Mouse (Mus musculus): Measurements from ENCODE around the gene Rab19.

The Rab19 gene

GRCm38 (mm10) chr6:39379749-39380148, 1.2 kb upstream of the Rab19 start:
- DNase-seq = peak; percentile 66

DNA sequence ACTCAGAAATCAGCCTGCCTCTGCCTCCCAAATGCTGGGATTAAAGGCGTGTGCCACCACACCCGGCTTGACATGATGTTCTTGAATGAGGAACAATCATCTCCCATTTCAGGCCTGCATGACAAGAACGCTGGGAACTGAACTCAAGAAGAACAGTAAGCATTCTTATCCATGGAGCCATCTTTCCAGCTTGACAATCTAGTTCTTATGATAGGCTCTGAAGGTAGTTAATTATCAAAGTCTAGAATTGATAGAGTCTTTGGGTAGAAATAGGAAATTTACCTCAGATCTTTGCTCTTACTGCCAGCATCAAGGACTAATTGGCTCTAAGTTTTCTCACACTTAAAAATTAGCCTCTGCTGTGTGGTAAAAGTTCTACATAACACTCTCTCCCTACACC, 699 bp upstream of the Rab19 start:
- DNase-seq = no peak

GRCm38 (mm10) chr6:39389988-39390387, 9.0 kb downstream of the Rab19 start:
- no peak for DNase-seq

DNA sequence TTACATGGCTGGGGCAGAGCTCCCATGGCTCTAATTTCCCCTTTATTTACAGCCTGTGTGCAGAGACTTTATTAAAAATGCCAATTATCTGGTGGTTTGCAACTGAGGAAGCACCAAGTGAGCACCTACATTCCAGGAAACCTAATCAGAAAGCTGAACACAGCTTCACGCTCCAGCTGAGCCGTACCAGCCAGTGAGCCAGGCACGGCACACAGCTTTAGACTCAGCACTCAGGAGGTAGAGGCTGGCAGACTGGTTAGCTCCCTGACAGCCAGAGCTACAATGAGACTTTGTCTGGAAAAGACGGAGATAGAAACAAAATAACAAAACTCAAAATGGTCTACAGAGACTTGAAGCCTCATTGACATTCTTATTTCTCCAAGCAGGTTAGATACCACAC, 14.5 kb downstream of the Rab19 start:
- no peak for DNase-seq

GRCm38 (mm10) chr6:39395916-39396315, 14.9 kb downstream of the Rab19 start:
- no peak for DNase-seq

DNA sequence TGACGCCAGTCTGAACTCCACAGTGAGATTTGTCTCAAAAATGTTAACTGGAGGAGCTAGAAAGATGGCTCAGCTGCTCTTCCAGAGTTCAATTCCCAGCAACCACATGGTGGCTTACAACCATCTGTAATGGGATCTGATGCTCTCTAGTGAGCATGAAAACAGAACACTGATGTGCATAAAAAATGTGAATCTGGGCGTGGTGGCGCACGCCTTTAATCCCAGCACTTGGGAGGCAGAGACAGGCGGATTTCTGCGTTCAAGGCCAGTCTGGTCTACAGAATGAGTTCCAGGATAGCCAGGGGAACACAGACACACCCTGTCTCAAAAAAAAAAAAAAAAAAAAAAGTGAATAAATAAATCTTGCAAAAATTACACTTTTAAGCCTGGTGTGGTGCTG, 16.1 kb downstream of the Rab19 start:
- no peak for DNase-seq

DNA sequence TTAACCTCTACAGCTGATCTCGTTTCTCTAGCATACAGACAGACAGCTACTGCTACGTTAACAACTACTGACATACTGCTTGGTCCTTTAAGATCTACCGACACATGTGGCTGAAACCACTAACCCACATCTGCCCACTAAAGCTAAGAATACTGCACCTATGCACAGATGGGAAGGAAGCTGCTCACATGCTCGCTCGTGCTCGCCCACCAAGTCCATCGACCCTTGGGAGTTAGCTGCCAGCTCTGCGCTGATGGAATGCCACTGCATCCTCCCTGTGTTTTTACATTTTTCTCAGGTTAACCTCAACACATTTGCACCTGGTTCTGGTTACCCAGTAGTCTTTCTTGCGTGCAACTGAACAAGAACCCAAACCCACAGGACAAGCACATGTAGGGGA, 17.4 kb downstream of the Rab19 start:
- no peak for DNase-seq

- peak; percentile 63 for DNase-seq
Observed at GRCm38 (mm10) chr6:39400343-39400742, 19.4 kb downstream of the Rab19 start.

- peak; percentile 32 for DNase-seq
Observed at GRCm38 (mm10) chr6:39403136-39403535, 22.2 kb downstream of the Rab19 start.

- no peak for DNase-seq
Observed at GRCm38 (mm10) chr6:39406480-39406879, 25.5 kb downstream of the Rab19 start.

DNA sequence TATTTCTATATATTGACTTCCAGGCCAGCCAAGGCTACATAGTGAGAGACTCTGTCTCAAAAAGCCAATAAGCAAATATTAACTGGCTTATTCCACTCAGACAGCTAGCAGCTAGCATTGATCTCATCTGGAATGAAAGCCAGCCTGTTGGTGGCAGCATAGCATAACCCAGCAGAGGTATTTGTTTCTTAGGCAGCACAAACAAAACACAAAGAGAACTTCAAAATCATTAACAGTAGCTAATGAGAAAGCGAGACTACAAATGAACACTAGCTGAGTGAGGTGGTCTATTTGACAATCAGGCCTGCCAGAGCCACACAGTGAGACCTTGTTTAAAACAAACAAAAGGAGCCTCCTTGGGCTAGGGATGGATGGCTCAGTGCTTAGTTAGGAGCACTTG, 33.1 kb downstream of the Rab19 start:
- DNase-seq = no peak

- DNase-seq = peak; percentile 86
Observed at GRCm38 (mm10) chr6:39415762-39416161, 34.8 kb downstream of the Rab19 start.

- peak; percentile 13 for DNase-seq
Observed at GRCm38 (mm10) chr6:39416654-39417053, 35.7 kb downstream of the Rab19 start.

DNA sequence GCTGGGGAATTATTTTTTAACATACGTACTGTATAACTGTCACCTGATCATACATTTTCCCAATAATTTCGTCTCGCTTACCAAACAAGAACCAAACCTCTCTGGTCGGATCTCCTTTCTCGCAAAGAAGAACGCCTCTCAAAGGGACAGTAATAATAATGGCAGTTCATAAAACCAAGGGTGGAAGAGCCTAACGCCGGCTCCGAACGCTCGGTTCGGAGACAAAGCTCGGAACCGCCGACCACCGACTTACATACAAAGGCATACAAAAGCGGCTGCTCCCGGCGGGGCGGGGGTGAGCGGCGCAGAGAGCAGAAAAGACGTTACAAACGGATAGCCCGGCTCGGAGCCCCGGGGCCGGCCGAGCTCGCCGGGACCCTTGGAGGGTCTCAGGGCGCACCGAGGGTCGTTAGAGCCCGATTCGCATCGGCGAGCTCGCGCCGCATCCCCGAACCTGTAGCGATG, 38.4 kb downstream of the Rab19 start:
- peak; percentile 35 for DNase-seq

- peak; percentile 86 for DNase-seq
Observed at GRCm38 (mm10) chr6:39419851-39420721, 39.1 kb downstream of the Rab19 start, which contains the start of gene Mkrn1. Mkrn1 (minus strand) TSS chr6:39420462.

DNA sequence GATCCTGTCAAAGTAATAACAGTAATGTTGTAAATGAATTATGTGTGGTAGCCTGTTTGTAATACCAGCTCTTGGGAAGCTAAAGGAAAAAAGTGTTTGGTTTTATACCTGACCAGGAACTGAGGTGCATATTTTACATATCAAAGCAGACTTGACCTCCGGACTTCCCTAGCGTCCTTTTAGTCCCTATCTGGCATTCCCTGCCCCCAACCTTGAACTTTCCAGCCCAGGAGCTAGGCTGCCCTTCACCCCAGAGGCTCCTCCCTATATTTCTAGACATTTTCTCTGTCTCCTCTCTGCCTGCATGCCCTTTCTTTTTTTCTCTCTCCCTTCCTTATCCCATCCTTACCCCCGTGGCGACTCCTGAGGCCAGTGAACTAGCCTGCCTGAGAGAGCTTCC, 39.9 kb downstream of the Rab19 start:
- DNase-seq = no peak

- DNase-seq = no peak
Observed at GRCm38 (mm10) chr6:39423130-39423551, 42.2 kb downstream of the Rab19 start.

DNA sequence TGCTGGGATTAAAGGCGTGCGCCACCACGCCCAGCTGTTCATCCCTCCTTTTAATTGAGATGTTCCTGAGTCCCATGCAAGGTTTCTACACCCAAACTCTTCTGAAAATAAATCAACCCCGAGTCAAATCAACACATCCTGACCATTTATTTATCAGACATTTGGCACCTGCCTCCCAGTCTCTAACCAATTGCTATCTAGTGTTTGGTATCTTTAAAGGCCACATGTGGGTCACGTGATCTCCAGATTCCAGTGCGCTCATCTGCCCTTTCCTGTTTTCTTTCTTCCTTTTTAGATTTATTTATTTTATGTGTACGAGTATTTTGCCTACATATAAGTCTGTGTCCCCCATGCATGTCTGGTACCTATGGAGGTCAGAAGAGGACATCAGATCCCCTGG, 42.7 kb downstream of the Rab19 start:
- no peak for DNase-seq

GRCm38 (mm10) chr6:39425181-39425580, 44.2 kb downstream of the Rab19 start:
- no peak for DNase-seq

GRCm38 (mm10) chr6:39426725-39427124, 45.8 kb downstream of the Rab19 start:
- DNase-seq = no peak

- DNase-seq = no peak
Observed at GRCm38 (mm10) chr6:39427276-39428003, 46.5 kb downstream of the Rab19 start.

DNA sequence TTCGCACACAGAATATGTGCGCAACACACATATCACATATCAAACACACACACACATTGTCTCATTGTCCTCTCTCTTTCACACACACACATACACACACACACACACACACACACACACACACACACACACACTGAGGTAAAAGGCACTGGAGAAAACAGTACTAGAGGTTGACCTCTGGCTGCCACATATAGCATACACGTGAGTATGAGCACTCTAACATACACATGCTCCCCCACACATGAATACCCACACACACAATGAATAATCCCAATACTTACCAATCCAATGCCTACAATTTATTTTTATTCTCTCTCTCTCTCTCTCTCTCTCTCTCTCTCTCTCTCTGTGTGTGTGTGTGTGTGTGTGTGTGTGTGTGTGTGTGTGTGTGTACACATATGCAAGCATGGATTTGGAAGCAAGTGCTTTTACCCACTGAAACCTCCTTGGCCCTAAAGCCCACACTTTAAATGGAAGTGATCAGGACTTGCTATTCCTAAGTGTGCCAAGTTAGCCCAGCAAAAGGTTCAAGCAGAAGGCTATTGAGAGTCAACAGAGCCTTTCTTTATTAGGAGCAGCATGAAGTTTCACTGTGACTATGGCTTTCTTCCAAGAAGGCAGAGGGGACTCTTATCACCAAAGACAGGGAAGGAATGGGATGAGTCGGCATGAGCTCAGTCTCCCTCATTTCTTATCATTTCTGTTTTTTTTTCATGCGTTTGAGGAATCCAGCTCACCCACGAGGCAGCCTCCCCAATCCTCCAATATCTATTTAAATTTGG, 48.2 kb downstream of the Rab19 start:
- DNase-seq = no peak

- DNase-seq = no peak
Observed at GRCm38 (mm10) chr6:39430722-39431121, 49.7 kb downstream of the Rab19 start.
